Mouse (Mus musculus): Measurements from ENCODE around the gene Tedc1.

GRCm38 (mm10) chr12:113124726-113125125 lies 31.5 kb upstream of the Tedc1 start:
- TF ChIP-seq CTCF (IDR thresholded peaks at IDR 0.05; ENCODE audit: extremely low read depth, insufficient read depth, insufficient read length, insufficient replicate concordance) = no peak
- no peak for TF ChIP-seq POLR2A (IDR thresholded peaks at IDR 0.05; ENCODE audit: low read depth, low read length)

All from spleen, adult 2 months (tissue).